Mouse (Mus musculus) neural tube, embryonic 13.5 days (tissue): ENCODE data around the gene Osbpl9. TPM values are rescaled to one million over a fixed set of nuclear protein-coding genes. Genes with fewer than 3 reads are reported as not detected.

Source experiments
- ATAC-seq: fragments of 200-750 bp; cut with Nextera tagmentation; 2 replicates; pipeline ENCODE4 v1.8.0; 2017; ENCODE audit warnings: low read depth, mild to moderate bottlenecking, moderate TSS enrichment, moderate library complexity
- H3K27ac ChIP-seq: fragments of 300-500 bp; sonication (generic); replicated peaks from 2 replicates; pipeline ENCODE4 v1.5.1; 2015; ENCODE audit warnings: moderate library complexity, mild to moderate bottlenecking, inconsistent platforms
- H3K27me3 ChIP-seq: fragments of 300-500 bp; sonication (generic); 2 replicates; pipeline ENCODE4 v1.6.1; 2015; ENCODE audit warnings: mild to moderate bottlenecking, inconsistent platforms
- H3K36me3 ChIP-seq: fragments of 300-500 bp; sonication (generic); 2 replicates; pipeline ENCODE4 v1.6.1; 2015; ENCODE audit warnings: mild to moderate bottlenecking, inconsistent platforms
- H3K4me1 ChIP-seq: fragments of 300-500 bp; sonication (generic); replicated peaks from 2 replicates; pipeline ENCODE4 v1.6.1; 2015; ENCODE audit warnings: inconsistent platforms
- H3K4me2 ChIP-seq: fragments of 300-500 bp; sonication (generic); 2 replicates; pipeline ENCODE4 v1.6.1; 2015; ENCODE audit warnings: inconsistent platforms, mild to moderate bottlenecking, moderate library complexity
- H3K4me3 ChIP-seq: fragments of 300-500 bp; sonication (generic); 2 replicates; pipeline ENCODE4 v1.5.1; 2015; ENCODE audit warnings: mild to moderate bottlenecking, inconsistent platforms
- H3K9ac ChIP-seq: fragments of 300-500 bp; sonication (generic); 2 replicates; pipeline ENCODE4 v1.6.1; 2015; ENCODE audit warnings: moderate library complexity, mild to moderate bottlenecking, inconsistent platforms
- H3K9me3 ChIP-seq: fragments of 300-500 bp; sonication (generic); 2 replicates; pipeline ENCODE4 v1.6.1; 2016; ENCODE audit warnings: inconsistent platforms
- WGBS: fragments of 180-500 bp; shearing (Covaris S2); methylation state at CpG from one replicate; pipeline ENCODE4 v1.1.7; 2015; 5-methylcytosine and 5-hydroxymethylcytosine counted together
- polyA plus RNA-seq: library from polyadenylated mRNA; unstranded; fragments of >200 nt; fragmentation: Nextera tagmentation; extraction: Ambion mirVana; gene quantifications from 2 replicates; pipeline ENCODE4 v1.2.1, GENCODE M21; 2015

The Osbpl9 gene
- polyA plus RNA-seq, 1 experiment from 2014 or later: 97.0 TPM

- ATAC-seq: no peak
- no peak overlapping the region for H3K4me3 ChIP-seq
- peaks cover 29% of the 10 kb centered on the region for H3K4me1 ChIP-seq
- H3K36me3 ChIP-seq: no peaks in the 10 kb centered on the region
- H3K9me3 ChIP-seq: no peaks in the 10 kb centered on the region
- 71% methylated on average over 5 of the region's 5 CpGs for WGBS
- peak overlapping the region; percentile 84 for H3K27ac ChIP-seq
- no peak overlapping the region for H3K4me2 ChIP-seq
- no peaks in the 10 kb centered on the region for H3K27me3 ChIP-seq
- H3K9ac ChIP-seq: no peak overlapping the region
Measured at GRCm38 (mm10) chr4:109226071-109226470, 24.0 kb upstream of the Osbpl9 start.

DNA sequence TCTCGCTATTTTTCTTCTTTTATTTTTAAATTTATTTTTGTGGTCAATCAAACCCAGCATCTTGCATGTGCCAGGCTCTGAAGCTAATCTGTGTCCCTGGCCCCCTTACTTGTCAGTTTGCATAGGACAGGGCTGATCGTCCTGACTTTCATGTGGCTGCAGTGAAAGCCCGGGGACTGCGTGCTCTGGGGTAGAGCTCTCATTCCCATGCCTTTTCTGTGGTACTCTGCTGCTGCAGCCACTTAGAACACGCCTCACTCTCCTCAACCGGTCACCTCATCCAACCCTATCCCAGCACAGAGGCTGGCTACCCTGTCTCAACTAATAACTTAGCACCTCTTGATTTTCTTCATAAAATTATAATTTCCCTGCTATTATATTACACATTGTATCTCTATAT is 23.5 kb upstream of the Osbpl9 start:
- WGBS: 51% methylated on average over 6 of the region's 6 CpGs
- peaks cover 32% of the 10 kb centered on the region for H3K4me1 ChIP-seq
- H3K4me3 ChIP-seq: no peak overlapping the region
- ATAC-seq: peak; percentile 79
- no peaks in the 10 kb centered on the region for H3K27me3 ChIP-seq
- H3K9me3 ChIP-seq: no peaks in the 10 kb centered on the region
- peak overlapping the region; percentile 84 for H3K27ac ChIP-seq
- peak overlapping the region; percentile 52 for H3K9ac ChIP-seq
- H3K4me2 ChIP-seq: peak overlapping the region; percentile 15
- no peaks in the 10 kb centered on the region for H3K36me3 ChIP-seq

DNA sequence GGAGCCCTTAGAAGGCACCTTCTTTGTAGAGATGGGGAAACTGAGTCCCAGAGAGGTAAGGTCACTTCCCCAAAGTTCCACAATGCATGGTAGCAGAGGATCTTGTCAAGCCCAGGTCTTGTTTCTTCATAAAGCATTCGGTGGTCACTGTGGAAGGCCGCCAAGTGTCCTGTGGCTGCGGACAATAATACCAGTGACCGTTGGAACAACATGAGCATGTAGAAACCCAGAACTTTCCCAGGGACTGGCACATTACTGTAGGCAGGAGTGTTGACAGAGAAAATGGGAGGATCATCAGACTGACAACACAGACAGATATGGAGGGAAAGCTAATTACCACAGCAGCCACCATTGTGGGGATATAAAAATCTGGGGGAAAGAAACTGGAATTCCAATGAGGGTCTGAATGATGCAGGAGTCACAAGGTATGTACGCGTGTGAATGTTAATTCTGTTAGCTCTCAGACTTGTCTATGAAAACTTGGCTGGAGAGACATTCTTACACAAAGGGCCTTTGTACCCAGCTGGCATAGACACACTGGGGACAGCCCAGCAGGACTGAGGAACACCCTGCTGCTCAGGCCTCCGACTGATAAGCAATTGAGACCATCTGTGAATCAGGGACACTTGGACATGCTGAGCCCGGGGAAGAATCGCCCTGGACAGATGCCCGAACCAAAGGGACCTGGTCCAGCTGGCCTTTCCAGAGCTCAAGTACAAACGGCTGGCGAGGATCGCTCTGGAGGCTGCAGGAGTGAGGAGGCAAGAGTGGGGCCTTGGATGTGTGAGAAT is 22.9 kb upstream of the Osbpl9 start:
- H3K9me3 ChIP-seq: no peaks in the 10 kb centered on the region
- WGBS: 26% methylated on average over 13 of the region's 13 CpGs
- 0 out of 2 replicates have a peak overlapping the region, but pooled peaks have one; percentile 52 for H3K9ac ChIP-seq
- H3K4me2 ChIP-seq: peak overlapping the region; percentile 15
- no peak overlapping the region for H3K4me3 ChIP-seq
- no peaks in the 10 kb centered on the region for H3K36me3 ChIP-seq
- peak; percentile 94 for ATAC-seq
- H3K27ac ChIP-seq: peak overlapping the region; percentile 84
- H3K27me3 ChIP-seq: no peaks in the 10 kb centered on the region
- H3K4me1 ChIP-seq: peaks cover 34% of the 10 kb centered on the region

GRCm38 (mm10) chr4:109222001-109222400 is 19.9 kb upstream of the Osbpl9 start:
- Histone ChIP-seq H3K27ac (no peak overlapping the region), H3K4me1 (peaks cover 28% of the 10 kb centered on the region), H3K27me3 (no peaks in the 10 kb centered on the region), H3K9ac (no peak overlapping the region), H3K4me3 (no peak overlapping the region), H3K4me2 (no peak overlapping the region), H3K9me3 (no peaks in the 10 kb centered on the region), H3K36me3 (no peaks in the 10 kb centered on the region)
- 83% methylated on average over 3 of the region's 3 CpGs for WGBS
- ATAC-seq: no peak

DNA sequence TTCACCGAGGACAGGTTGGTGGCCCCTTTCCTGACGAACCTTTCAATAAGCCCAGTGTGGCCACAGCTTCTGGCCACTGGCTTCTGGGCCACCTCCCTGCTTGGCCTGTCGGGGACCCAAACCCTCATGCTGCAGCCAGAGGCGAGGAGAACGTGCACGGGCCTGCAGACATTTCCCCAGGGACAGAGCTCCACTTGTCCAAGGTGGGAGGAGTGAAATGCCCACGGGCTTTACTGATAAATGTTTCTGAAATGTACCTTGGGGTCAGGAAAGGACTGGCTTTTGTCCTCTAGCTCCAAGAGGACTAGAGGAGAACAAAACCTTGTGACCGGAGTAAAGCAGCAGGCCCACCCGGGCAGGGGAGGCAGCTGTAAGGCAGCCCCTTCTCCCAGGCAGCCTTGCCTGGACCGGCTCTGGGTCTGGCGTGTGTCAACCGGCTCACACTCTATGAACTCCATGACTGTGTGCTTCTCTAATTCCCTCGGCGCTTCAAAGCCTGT is 18.4 kb upstream of the Osbpl9 start:
- H3K36me3 ChIP-seq: no peaks in the 10 kb centered on the region
- no peak for ATAC-seq
- H3K9ac ChIP-seq: no peak overlapping the region
- no peak overlapping the region for H3K4me2 ChIP-seq
- peaks cover 18% of the 10 kb centered on the region for H3K4me1 ChIP-seq
- whole genome bisulfite sequencing: 76% methylated on average over 14 of the region's 14 CpGs
- no peak overlapping the region for H3K27ac ChIP-seq
- no peaks in the 10 kb centered on the region for H3K27me3 ChIP-seq
- H3K9me3 ChIP-seq: no peaks in the 10 kb centered on the region
- H3K4me3 ChIP-seq: no peak overlapping the region

DNA sequence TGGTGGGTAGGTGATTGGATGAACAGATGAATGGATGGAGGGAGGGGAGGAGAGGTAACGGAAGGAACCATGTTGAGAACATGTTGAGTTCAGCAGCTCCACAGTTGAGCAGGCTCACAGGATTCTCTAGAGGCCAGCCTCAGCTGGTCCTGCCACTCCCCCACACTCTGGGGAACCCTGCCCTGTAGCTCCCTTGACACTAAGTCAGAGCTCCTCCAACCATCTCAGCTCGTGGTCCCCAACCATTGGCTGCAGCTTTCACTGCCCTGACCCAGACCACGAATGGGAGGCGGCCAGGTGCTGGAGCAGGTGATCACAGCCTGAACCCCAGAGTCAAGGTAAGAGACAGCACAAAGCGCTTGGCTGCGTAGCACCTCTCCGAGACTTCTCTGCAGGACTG is 15.9 kb upstream of the Osbpl9 start:
- Histone ChIP-seq H3K4me1 (0 out of 2 replicates have a peak, but pooled peaks cover 6% of the 10 kb centered on the region), H3K36me3 (no peaks in the 10 kb centered on the region), H3K9me3 (no peaks in the 10 kb centered on the region), H3K9ac (no peak overlapping the region), H3K27me3 (no peaks in the 10 kb centered on the region), H3K4me2 (no peak overlapping the region), H3K4me3 (no peak overlapping the region), H3K27ac (no peak overlapping the region)
- ATAC-seq: no peak
- WGBS: 76% methylated on average over 7 of the region's 7 CpGs

DNA sequence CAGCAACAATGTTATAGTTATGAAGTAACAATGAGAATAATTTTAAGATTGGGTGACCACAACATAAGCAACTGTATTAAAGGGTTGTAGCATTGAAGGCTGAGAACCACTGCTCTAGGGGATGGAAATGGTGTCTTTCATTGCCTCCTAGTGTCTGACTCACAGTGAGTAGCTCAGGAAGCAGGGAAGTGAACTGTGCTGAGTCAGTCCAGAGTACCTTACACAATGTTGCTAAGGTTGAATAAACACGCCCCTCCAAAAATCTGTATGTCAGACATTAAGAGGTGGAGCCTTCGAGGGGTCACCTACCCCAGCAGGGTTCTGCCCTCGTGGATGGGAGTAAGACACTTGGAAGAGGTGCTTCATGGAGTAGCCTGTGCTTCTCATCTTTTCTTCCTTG is 11.9 kb upstream of the Osbpl9 start:
- no peak overlapping the region for H3K4me2 ChIP-seq
- H3K4me3 ChIP-seq: no peak overlapping the region
- no peaks in the 10 kb centered on the region for H3K36me3 ChIP-seq
- no peak for ATAC-seq
- WGBS: 83% methylated on average over 3 of the region's 3 CpGs
- no peaks in the 10 kb centered on the region for H3K27me3 ChIP-seq
- H3K4me1 ChIP-seq: peaks cover 10% of the 10 kb centered on the region; the same call in 1 of the 2 replicates
- no peaks in the 10 kb centered on the region for H3K9me3 ChIP-seq
- H3K9ac ChIP-seq: no peak overlapping the region
- H3K27ac ChIP-seq: no peak overlapping the region

- Histone ChIP-seq H3K4me1 (peaks cover 10% of the 10 kb centered on the region; the same call in 1 of the 2 replicates), H3K27ac (peak overlapping the region; percentile 64)
- 46% methylated on average over 4 of the region's 4 CpGs for WGBS
Measured at GRCm38 (mm10) chr4:109210881-109211280, 8.8 kb upstream of the Osbpl9 start.

DNA sequence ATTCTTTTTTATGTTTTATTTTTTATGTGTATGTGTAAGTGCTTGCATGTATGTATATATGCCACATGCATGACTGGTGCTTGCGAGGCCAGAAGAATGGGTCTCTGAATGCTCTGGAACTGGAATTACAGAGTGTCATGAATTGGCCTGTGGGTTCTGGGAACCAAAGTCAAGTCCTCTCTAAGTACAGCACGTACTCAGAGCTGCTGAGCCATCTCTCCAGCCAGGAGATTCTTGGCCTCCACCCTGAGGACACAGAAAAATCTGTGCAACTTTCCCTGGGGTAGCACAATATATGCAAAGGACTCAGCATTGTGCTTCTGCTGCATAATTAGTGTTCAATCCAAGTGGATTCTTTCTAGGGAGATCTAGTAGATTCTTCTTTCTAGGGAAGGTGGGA is 8.2 kb upstream of the Osbpl9 start:
- no peaks in the 10 kb centered on the region for H3K9me3 ChIP-seq
- ATAC-seq: no peak
- 78% methylated on average over 2 of the region's 2 CpGs for WGBS
- H3K4me1 ChIP-seq: peaks cover 10% of the 10 kb centered on the region; the same call in 1 of the 2 replicates
- H3K27me3 ChIP-seq: no peaks in the 10 kb centered on the region
- H3K4me3 ChIP-seq: no peak overlapping the region
- no peak overlapping the region for H3K9ac ChIP-seq
- no peak overlapping the region for H3K4me2 ChIP-seq
- peak overlapping the region; percentile 64 for H3K27ac ChIP-seq
- no peaks in the 10 kb centered on the region for H3K36me3 ChIP-seq

More at GRCm38 (mm10) chr4:109210881-109211280, 8.8 kb upstream of the Osbpl9 start:
- no peaks in the 10 kb centered on the region for H3K27me3 ChIP-seq
- no peaks in the 10 kb centered on the region for H3K36me3 ChIP-seq
- ATAC-seq: no peak
- H3K4me2 ChIP-seq: no peak overlapping the region
- H3K4me3 ChIP-seq: no peak overlapping the region
- no peak overlapping the region for H3K9ac ChIP-seq
- H3K9me3 ChIP-seq: no peaks in the 10 kb centered on the region

DNA sequence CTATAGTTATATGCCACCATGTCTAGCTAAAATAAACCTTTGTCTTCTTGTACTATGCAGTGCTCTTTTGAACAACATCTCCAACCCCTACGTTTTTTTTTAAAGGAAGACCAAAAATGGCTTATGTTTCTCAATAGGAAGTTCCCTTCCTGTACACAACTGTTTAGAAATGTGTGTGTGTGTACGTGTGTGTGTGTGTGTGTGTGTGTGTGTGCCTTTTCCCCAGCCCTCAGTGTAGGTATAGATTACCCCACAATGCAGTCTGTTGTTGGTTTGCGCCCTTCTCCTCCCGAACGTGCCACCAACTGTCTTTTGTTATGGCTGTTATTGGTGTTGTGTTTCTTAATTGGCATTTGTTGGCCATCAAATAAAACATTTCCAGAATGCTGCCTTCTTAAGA is 5.5 kb upstream of the Osbpl9 start:
- Histone ChIP-seq H3K36me3 (no peaks in the 10 kb centered on the region), H3K9me3 (no peaks in the 10 kb centered on the region), H3K4me1 (peaks cover 10% of the 10 kb centered on the region; the same call in 1 of the 2 replicates), H3K9ac (no peak overlapping the region), H3K27ac (no peak overlapping the region), H3K4me3 (no peak overlapping the region), H3K4me2 (no peak overlapping the region), H3K27me3 (no peaks in the 10 kb centered on the region)
- 72% methylated on average over 5 of the region's 5 CpGs for WGBS
- ATAC-seq: no peak

DNA sequence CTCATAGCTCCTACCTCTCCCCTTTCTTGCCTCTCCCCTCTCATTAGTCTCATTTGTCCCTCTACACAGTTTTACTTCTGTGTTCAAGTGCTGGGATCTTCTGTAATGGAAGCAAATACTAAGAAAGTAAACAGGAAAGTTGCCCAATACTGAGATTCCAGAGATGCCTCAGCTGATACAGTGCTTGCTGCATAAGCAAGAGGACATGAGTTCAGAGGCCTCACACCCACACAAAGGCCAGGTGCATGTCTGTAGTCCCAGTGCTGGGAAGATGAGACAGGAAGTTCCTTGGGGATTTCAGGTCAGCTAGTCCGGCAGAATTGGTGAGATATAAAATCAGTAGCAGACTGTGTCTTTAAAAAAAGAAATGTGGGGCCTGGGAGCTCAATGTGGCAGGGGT is 2.3 kb upstream of the Osbpl9 start:
- ATAC-seq: no peak

DNA sequence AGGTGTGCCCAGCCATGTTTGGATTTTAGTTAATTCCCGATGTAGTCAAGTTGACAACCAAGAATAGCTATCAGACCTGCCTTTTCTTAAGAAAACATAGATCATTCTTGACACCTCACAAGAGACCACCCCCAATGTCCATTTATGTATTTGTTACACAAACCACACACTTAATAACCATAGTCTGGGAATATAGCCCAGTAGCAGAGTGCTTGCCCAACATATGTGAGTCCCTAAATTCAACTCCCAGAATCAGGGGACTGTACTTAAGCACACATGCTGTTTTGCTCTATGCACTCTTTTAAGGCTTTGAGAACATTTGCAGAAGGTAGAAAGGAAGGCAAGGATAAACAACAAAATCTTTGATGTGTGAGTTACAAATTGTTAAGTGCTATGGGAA is 1.9 kb upstream of the Osbpl9 start:
- Histone ChIP-seq H3K4me2 (no peak overlapping the region), H3K9ac (no peak overlapping the region), H3K4me3 (no peak overlapping the region), H3K4me1 (peaks cover 20% of the 10 kb centered on the region), H3K27ac (no peak overlapping the region), H3K36me3 (no peaks in the 10 kb centered on the region), H3K27me3 (no peaks in the 10 kb centered on the region), H3K9me3 (no peaks in the 10 kb centered on the region)
- 84% methylated on average over 1 of the region's 1 CpGs for WGBS
- no peak for ATAC-seq

More for the DNA sequence above, 2.3 kb upstream of the Osbpl9 start:
- Histone ChIP-seq H3K9ac (no peak overlapping the region), H3K4me2 (no peak overlapping the region), H3K9me3 (no peaks in the 10 kb centered on the region), H3K36me3 (no peaks in the 10 kb centered on the region), H3K4me1 (peaks cover 15% of the 10 kb centered on the region), H3K27me3 (no peaks in the 10 kb centered on the region), H3K4me3 (no peak overlapping the region), H3K27ac (no peak overlapping the region)
- WGBS: 84% methylated on average over 1 of the region's 1 CpGs
